Mouse (Mus musculus) C3H10T1/2 (cell line): ENCODE measurements around the gene Ifi209. TPM values are rescaled to one million over a fixed set of nuclear protein-coding genes. Genes with fewer than 3 reads are reported as not detected.

Source experiments
- polyA plus RNA-seq, 2 experiments: library from polyadenylated mRNA; unstranded; fragments of >200 nt; fragmentation: generic; extraction: Trizol; gene quantifications; one replicate each; pipeline ENCODE4 v1.2.1; 2012; ENCODE audit warnings: missing spikeins in 2 of 2

Gene Ifi209
- not detected for polyA plus RNA-seq

DNA sequence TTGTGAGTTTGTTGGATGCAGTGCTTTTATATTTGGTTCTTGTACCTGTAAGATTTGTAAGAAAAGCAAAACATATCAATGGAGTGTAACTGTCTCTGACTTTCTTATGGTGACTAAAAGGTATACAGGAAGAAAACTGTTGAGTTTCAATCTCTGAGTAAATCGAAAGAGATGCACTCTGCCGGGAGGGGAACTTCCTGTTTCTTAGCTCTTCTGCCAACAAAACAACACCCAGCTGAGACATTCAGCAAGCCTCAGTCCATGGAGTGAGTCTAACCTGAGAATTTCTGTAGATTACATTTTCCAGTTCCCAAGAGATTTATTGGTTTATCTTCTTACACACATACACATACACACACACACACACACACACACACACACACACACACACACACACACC lies at the start of gene Ifi209:
Gene Ifi209, plus strand, starts transcription at position 296 of the 400 bp plus-strand sequence.

DNA sequence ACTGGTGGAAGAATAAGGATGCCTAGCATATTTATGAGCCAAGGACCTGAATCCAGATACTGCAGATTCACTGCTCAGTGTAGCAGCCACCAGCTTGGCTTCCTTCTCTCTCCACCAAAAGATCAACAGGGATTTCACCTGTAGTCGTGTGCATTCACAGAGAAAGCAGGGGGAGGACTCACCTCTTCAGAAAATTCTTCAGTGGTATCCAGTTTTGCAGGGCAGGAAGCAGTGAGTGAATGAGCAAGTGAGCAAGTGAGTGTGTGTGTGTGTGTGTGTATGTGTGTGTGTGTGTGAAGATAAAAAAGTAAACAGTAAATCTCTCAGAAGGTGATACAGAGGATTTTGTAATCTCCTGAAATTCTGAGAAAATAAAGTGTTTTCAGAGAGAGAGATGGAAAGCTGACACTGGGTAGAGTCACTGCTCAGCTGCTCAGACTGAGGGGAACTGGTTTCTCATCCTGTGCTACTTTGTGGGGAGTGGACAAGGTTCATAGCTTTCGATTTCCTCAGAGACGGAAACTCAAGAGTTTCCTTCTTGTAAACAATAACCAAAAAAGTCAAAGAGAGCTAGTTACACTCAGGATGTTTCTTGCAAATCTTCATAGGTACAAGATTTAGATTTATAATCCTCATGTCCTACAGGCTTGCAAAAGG lies 31.8 kb upstream of the Ifi209 start, which contains the start of gene Ifi213:
Gene Ifi213, minus strand, starts transcription at position 437 of the 657 bp plus-strand sequence.

DNA sequence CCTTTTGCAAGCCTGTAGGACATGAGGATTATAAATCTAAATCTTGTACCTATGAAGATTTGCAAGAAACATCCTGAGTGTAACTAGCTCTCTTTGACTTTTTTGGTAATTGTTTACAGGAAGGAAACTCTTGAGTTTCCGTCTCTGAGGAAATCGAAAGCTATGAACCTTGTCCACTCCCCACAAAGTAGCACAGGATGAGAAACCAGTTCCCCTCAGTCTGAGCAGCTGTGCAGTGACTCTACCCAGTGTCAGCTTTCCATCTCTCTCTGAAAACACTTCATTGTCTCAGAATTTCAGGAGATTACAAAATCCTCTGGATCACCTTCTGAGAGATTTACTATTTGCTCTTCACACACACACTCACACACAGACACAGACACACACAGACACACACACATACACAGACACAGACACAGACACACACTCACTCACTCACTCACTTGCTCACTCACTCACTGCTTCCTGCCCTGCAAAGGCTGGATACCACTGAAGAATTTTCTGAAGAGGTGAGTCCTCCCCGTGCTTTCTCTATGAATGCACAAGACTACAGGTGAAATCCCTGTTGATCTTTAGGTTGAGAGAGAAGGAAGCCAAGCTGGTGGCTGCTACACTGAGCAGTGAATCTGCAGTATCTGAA lies 42.9 kb downstream of the Ifi209 start, which contains the start of gene Ifi208:
Gene Ifi208, plus strand, starts transcription at position 218 of the 640 bp plus-strand sequence.

Other genes with a start within 250 kb of the Ifi209 start
- gene Ifi206, start 139.9 kb upstream of the Ifi209 start, polyA plus RNA-seq = not detected
- gene Ifi214, start 95.0 kb upstream of the Ifi209 start, polyA plus RNA-seq = not detected
- not detected for gene Ifi213, start 31.6 kb upstream of the Ifi209 start, polyA plus RNA-seq
- gene Ifi208, start 42.8 kb downstream of the Ifi209 start, polyA plus RNA-seq = under 1 TPM in 1 of 2 experiments, not detected in 1; 0.05 TPM
- under 1 TPM in 1 of 2 experiments, not detected in 1; 0.61 TPM for gene Ifi207, start 110.8 kb downstream of the Ifi209 start, polyA plus RNA-seq
- gene Ifi204, start 136.0 kb downstream of the Ifi209 start, polyA plus RNA-seq = 1 to 10 TPM in 1 of 2 experiments, under 1 TPM in 1; 0.60 to 5.7 TPM